Mouse (Mus musculus) heart, embryonic 14.5 days (tissue): Measurements from ENCODE around the gene Retreg1. TPM values are rescaled to one million over a fixed set of nuclear protein-coding genes. Genes with fewer than 3 reads are reported as not detected.

Source experiments
- ATAC-seq: fragments of 200-750 bp; cut with Nextera tagmentation; 2 replicates; pipeline ENCODE4 v1.8.0; 2017; ENCODE audit warnings: low read depth, moderate TSS enrichment; ENCODE audit not compliant: insufficient number of reproducible peaks, insufficient read depth, low FRiP score
- H3K27ac ChIP-seq, 2 experiments: fragments of 200-500 bp in 1 of 2; fragments of 300-500 bp in 1 of 2; sonication (generic) in 1 of 2; replicated peaks in 1 of 2; 2 replicates each; pipeline ENCODE4 v1.5.1; 2012 to 2014; ENCODE audit warnings: low read depth in 2 of 2, low read length in 2 of 2, control low read depth in 1 of 2, mild to moderate bottlenecking in 1 of 2, mixed read lengths in 1 of 2; ENCODE audit not compliant: control insufficient read depth in 1 of 2, insufficient read depth in 1 of 2
- H3K27me3 ChIP-seq: fragments of 300-500 bp; sonication (generic); 2 replicates; pipeline ENCODE4 v1.6.1; 2014; ENCODE audit warnings: mild to moderate bottlenecking, low read length, control low read depth; ENCODE audit not compliant: control insufficient read depth, insufficient read depth
- H3K36me3 ChIP-seq: fragments of 300-500 bp; sonication (generic); 2 replicates; pipeline ENCODE4 v1.6.1; 2014; ENCODE audit warnings: mild to moderate bottlenecking, control low read depth, low read length, mixed read lengths; ENCODE audit not compliant: control insufficient read depth, insufficient read depth
- H3K4me1 ChIP-seq, 2 experiments: fragments of 200-500 bp in 1 of 2; fragments of 300-500 bp in 1 of 2; sonication (generic) in 1 of 2; 2 replicates each; pipeline ENCODE4 v1.6.1; 2012 to 2014; ENCODE audit warnings: low read length in 2 of 2, control low read depth in 1 of 2, mixed read lengths in 1 of 2; ENCODE audit not compliant: control insufficient read depth in 2 of 2, insufficient read depth in 2 of 2
- H3K4me2 ChIP-seq: fragments of 300-500 bp; sonication (generic); 2 replicates; pipeline ENCODE4 v1.6.1; 2014; ENCODE audit warnings: mild to moderate bottlenecking, low read length
- H3K4me3 ChIP-seq, 2 experiments: fragments of 200-500 bp in 1 of 2; fragments of 300-500 bp in 1 of 2; sonication (generic) in 1 of 2; 2 replicates each; pipeline ENCODE4 v1.5.1; 2012 to 2014; ENCODE audit warnings: low read length in 2 of 2, mild to moderate bottlenecking in 2 of 2, control low read depth in 1 of 2, low read depth in 1 of 2, moderate library complexity in 1 of 2; ENCODE audit not compliant: control insufficient read depth in 1 of 2, insufficient read depth in 1 of 2
- H3K9ac ChIP-seq: fragments of 300-500 bp; sonication (generic); 2 replicates; pipeline ENCODE4 v1.6.1; 2014; ENCODE audit warnings: mild to moderate bottlenecking, low read length
- H3K9me3 ChIP-seq: fragments of 300-500 bp; sonication (generic); 2 replicates; pipeline ENCODE4 v1.6.1; 2016; ENCODE audit warnings: low read length, control low read depth; ENCODE audit not compliant: control insufficient read depth
- WGBS: fragments of 180-500 bp; shearing (Covaris S2); extraction: QIAGEN DNeasy Blood & Tissue Kit; methylation state at CpG from one replicate; pipeline ENCODE4 v1.1.7; 2014; 5-methylcytosine and 5-hydroxymethylcytosine counted together
- polyA plus RNA-seq: library from polyadenylated mRNA; unstranded; fragments of >200 nt; fragmentation: Nextera tagmentation; extraction: Ambion mirVana; gene quantifications from 2 replicates; pipeline ENCODE4 v1.2.1, GENCODE M21; 2014

Retreg1 gene
- polyA plus RNA-seq, 1 experiment from 2014 or later, result 76.8 TPM

DNA sequence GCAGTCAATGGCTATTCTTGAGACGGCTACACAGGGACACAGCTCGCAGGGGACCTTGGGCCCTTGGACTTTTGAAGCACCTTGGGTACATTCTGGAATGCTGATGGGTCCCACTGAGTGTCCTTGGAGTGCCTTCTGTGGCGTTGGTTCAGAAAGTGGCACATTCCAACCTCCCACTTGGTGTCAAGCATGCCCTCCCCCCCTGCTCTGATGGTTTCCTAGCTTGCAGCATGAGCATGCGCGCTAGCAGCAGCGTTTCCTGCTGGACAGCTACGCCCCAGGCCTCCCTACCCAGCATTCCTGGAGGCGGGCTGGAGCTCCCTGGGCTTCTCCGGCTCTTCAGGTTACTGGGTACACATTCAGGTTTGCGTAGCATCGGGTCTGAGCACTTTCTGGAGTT lies 7.6 kb downstream of the Retreg1 start:
- WGBS, result 55% methylated on average over 11 of the region's 11 CpGs
- H3K27ac ChIP-seq, result no peak overlapping the region
- no peak for ATAC-seq
- no peaks in the 10 kb centered on the region for H3K9me3 ChIP-seq
- no peak overlapping the region for H3K9ac ChIP-seq
- H3K4me3 ChIP-seq, result no peak overlapping the region
- H3K4me1 ChIP-seq, result peaks cover 0 to 3% of the 10 kb centered on the region in 2 experiments; a peak in 2 of 4 replicates
- H3K36me3 ChIP-seq, result no peaks in the 10 kb centered on the region
- H3K4me2 ChIP-seq, result no peak overlapping the region
- no peaks in the 10 kb centered on the region for H3K27me3 ChIP-seq

DNA sequence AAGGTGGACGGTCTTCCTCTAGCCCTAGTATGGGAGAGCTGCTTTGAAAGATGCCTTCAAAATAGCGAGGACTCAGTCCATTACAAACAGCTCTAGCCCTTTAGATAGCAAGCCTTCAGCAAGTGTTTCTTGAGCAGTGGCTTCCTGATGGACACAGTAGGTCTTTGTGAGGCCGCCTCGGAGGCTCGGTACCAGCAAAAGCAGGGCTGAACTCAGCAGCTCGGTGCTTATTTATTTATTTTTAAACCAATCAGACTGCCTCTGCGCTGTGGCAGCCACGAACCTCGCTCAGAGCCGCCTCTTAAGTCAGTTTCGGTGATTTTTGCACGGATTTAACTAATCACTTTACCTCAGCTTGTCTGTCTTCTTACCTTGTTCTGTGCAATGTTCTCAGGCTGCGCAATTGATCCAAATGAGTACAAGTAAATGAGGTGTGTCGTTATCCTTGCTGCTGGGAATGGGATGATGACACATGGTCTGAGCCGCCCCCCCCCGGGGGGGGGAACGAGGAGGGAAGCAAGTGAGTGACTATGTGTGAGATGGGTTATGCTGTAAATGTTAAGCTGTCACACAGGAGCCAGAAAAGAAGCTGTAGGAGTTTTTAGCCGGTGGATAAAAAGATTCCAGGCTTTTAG lies 11.4 kb downstream of the Retreg1 start:
- no peak overlapping the region for H3K4me2 ChIP-seq

DNA sequence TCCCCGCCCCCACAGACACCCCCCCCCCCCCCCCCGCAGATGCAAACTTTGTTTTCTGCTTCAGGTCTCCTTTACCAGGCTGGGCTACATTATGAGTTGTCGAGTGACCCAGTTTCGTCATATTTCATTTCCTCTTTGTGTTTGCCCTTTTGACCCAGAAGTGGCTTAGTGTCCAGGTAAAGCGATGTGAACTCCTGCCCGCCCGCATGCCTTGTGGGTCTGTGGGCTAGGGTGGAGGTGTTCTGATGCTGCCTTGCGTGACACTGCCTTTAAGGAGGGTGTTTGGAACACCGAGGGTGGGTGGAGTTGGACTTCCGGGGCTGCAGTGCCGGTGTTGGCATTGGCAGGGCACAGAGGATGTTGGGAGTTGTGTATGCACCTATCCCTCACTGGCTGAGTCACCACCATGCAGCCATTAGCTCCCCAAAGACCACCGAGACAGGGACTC lies 15.7 kb downstream of the Retreg1 start:
- Histone ChIP-seq H3K36me3 (no peaks in the 10 kb centered on the region), H3K27me3 (no peaks in the 10 kb centered on the region), H3K4me2 (no peak overlapping the region), H3K4me1 (peaks cover 2 to 4% of the 10 kb centered on the region in 2 experiments; a peak in 1 of 4 replicates), H3K9me3 (no peaks in the 10 kb centered on the region), H3K4me3 (no peak overlapping the region), H3K27ac (no peak overlapping the region), H3K9ac (no peak overlapping the region)
- 58% methylated on average over 12 of the region's 12 CpGs for WGBS
- ATAC-seq, result no peak

More for the DNA sequence above, 11.4 kb downstream of the Retreg1 start:
- Histone ChIP-seq H3K4me3 (no peak overlapping the region), H3K27me3 (no peaks in the 10 kb centered on the region), H3K9ac (no peak overlapping the region), H3K4me1 (peaks cover 4 to 5% of the 10 kb centered on the region in 2 experiments; a peak in 2 of 4 replicates), H3K36me3 (no peaks in the 10 kb centered on the region), H3K9me3 (no peaks in the 10 kb centered on the region), H3K27ac (no peak overlapping the region)
- ATAC-seq, result no peak
- WGBS, result 70% methylated on average over 18 of the region's 18 CpGs

DNA sequence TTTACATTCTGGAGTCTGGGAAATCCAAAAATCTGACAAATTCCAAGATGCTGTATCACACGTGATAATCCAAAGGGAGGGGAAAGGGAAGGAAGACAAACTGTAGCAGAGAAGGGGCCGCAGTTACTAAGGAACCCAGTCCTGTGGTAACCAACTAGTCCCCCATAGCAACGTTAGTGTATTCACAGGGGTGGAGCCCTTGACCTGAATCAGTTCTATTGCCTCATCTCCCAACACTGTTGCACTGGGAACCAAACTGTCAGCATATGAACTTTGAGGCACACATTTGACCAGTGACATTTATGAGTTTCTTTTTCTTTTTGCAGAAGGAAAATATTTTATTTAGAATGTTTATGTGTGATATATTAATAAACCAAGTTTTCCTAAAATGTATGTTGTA lies 16.5 kb downstream of the Retreg1 start:
- Histone ChIP-seq H3K4me2 (no peak overlapping the region), H3K9ac (no peak overlapping the region), H3K27me3 (no peaks in the 10 kb centered on the region), H3K4me3 (no peak overlapping the region), H3K36me3 (no peaks in the 10 kb centered on the region), H3K4me1 (peaks cover 2 to 4% of the 10 kb centered on the region in 2 experiments; a peak in 1 of 4 replicates), H3K27ac (no peak overlapping the region), H3K9me3 (no peaks in the 10 kb centered on the region)
- WGBS, result 64% methylated on average over 3 of the region's 3 CpGs
- ATAC-seq, result no peak

DNA sequence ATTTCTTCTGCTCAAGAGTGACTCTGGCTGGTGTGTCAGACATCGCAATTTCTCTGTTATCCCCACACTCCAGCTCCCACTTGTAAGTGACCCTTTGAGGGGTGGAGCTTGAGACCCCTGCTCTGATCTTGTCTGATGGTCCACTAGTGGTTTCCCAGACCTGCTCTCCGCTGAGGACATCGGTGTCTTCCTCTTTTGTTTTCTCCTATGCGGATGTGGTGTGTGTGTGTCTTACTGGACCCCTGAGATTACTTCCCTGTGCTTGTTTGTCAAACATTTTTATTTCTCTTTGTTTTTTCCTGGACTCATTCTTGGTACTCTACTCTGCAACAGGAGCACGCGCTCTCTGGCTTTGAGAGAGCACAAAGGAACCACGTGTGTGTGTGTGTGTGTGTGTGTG lies 18.9 kb downstream of the Retreg1 start:
- H3K27me3 ChIP-seq, result no peaks in the 10 kb centered on the region
- no peaks in the 10 kb centered on the region for H3K9me3 ChIP-seq
- H3K27ac ChIP-seq, result no peak overlapping the region
- H3K4me2 ChIP-seq, result no peak overlapping the region
- H3K9ac ChIP-seq, result no peak overlapping the region
- no peaks in the 10 kb centered on the region for H3K36me3 ChIP-seq
- H3K4me1 ChIP-seq, result peaks cover 6 to 13% of the 10 kb centered on the region in 2 experiments
- no peak for ATAC-seq
- 81% methylated on average over 7 of the region's 7 CpGs for WGBS
- H3K4me3 ChIP-seq, result no peak overlapping the region

DNA sequence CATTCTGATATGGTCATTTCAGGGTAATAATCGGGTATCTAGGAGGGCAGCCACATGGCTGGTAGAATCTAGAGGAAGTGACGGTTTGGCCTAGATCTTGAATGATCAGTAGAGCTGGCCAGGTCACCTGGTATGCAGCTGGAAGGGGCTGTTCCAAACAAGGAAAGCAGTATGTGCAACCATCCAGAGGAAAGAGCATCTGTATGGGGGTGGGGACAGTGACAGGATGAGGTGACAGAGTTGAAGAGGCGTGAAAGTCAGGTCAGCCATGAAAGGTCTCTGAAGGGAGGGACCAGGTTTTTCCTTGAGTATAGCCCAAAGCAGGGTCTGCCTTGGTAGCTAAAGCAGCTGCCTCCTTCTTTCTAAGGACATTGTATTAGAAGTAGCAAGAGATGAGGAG lies 22.6 kb downstream of the Retreg1 start:
- ATAC-seq, result no peak

DNA sequence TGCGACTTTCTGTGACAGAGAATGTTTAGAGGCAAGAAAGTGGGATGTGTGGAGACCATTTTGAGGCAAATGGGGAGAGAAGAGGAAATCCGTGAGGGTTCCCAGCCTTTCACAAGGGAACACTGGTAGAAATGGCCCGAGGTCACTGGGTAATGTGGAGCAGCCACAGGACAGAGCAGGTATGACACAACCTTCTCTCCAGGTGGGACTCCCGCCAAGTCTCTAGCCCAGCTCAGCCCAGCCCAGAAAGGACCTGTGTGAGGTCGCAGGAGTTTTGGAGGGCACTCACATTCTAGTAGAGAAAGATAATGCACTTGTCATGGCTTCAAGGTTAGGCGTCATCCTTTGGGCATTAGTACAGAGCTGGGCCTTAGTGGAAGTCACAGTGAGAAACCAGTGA lies 23.1 kb downstream of the Retreg1 start:
- H3K36me3 ChIP-seq, result no peaks in the 10 kb centered on the region
- peaks cover 5 to 10% of the 10 kb centered on the region in 2 experiments for H3K4me1 ChIP-seq
- no peak overlapping the region for H3K27ac ChIP-seq
- no peak overlapping the region for H3K9ac ChIP-seq
- no peak for ATAC-seq
- no peaks in the 10 kb centered on the region for H3K9me3 ChIP-seq
- 70% methylated on average over 6 of the region's 6 CpGs for WGBS
- H3K27me3 ChIP-seq, result no peaks in the 10 kb centered on the region
- H3K4me2 ChIP-seq, result no peak overlapping the region
- no peak overlapping the region for H3K4me3 ChIP-seq

More for the DNA sequence above, 22.6 kb downstream of the Retreg1 start:
- Histone ChIP-seq H3K9me3 (no peaks in the 10 kb centered on the region), H3K27me3 (no peaks in the 10 kb centered on the region), H3K36me3 (no peaks in the 10 kb centered on the region), H3K4me2 (no peak overlapping the region), H3K27ac (no peak overlapping the region), H3K4me3 (no peak overlapping the region), H3K4me1 (peaks cover 5 to 10% of the 10 kb centered on the region in 2 experiments), H3K9ac (no peak overlapping the region)
- 87% methylated on average over 3 of the region's 3 CpGs for WGBS

DNA sequence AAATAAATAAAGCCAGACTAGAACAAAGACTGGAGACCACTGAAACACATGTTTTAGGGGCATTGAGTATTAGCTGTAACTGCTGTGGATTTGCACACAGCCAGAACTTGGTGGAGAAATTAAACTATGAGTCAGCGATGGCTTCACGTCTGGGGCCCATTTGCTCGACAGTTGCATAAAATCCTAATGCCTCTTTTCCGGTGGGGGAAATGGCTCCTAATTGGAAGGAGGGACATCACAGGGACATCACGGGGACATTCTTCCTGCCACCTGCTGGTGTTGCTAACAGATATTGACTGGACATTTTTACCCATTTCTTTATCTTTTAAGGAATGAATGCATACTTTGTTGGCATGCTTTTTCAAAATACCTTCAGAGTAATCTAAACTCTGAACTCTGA lies 26.1 kb downstream of the Retreg1 start:
- Histone ChIP-seq H3K36me3 (no peaks in the 10 kb centered on the region), H3K9me3 (no peaks in the 10 kb centered on the region), H3K9ac (no peak overlapping the region), H3K27ac (no peak overlapping the region), H3K27me3 (no peaks in the 10 kb centered on the region), H3K4me2 (no peak overlapping the region), H3K4me3 (no peak overlapping the region), H3K4me1 (peaks cover 7 to 10% of the 10 kb centered on the region in 2 experiments)
- ATAC-seq, result no peak
- WGBS, result 71% methylated on average over 5 of the region's 5 CpGs
